Mouse (Mus musculus): ENCODE data around the gene Syt8. TPM values are rescaled to one million over a fixed set of nuclear protein-coding genes. Genes with fewer than 3 reads are reported as not detected.

Gene Syt8
- polyA plus RNA-seq, 1 experiment from 2014 or later = 0.60 TPM

DNA sequence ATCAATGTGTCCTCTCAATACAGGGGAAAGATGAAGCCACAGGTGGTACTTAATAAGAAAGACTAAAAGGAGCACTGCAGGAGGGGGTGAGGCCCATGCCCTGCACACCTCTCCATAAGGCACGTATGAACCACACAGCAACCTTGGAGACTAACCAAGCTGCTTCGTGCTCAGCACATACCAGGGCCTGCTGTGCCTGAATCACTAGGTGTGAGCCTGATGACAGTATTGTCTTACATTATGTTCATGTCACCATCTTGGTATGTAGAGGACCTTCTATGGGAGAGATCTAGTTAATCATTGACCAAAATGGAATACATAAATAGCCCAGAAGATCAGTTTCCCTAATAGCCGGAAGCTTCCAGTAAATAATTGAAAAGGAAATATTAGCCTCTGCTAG is 25.0 kb upstream of the Syt8 start:
- no peak overlapping the region for H3K4me2 ChIP-seq
- no peaks in the 10 kb centered on the region for H3K36me3 ChIP-seq
- H3K9me3 ChIP-seq = no peaks in the 10 kb centered on the region
- H3K9ac ChIP-seq (replicated peaks) = no peak overlapping the region
- no peak for ATAC-seq (ENCODE audit: insufficient number of reproducible peaks, insufficient read depth, low FRiP score, low TSS enrichment, low read depth)
- H3K4me3 ChIP-seq (replicated peaks) = no peak overlapping the region
- 88% methylated on average over 3 of the region's 3 CpGs for WGBS
- no peaks in the 10 kb centered on the region for H3K4me1 ChIP-seq (replicated peaks)
- no peaks in the 10 kb centered on the region for H3K27me3 ChIP-seq
- no peak overlapping the region for H3K27ac ChIP-seq

- Histone ChIP-seq H3K4me2 (no peak overlapping the region), H3K4me1 (replicated peaks) (no peaks in the 10 kb centered on the region), H3K9me3 (no peaks in the 10 kb centered on the region), H3K27me3 (no peaks in the 10 kb centered on the region), H3K27ac (no peak overlapping the region), H3K9ac (replicated peaks) (no peak overlapping the region), H3K4me3 (replicated peaks) (no peak overlapping the region), H3K36me3 (no peaks in the 10 kb centered on the region)
- 92% methylated on average over 6 of the region's 6 CpGs for WGBS
- no peak for ATAC-seq (ENCODE audit: insufficient number of reproducible peaks, insufficient read depth, low FRiP score, low TSS enrichment, low read depth)
Observed at GRCm38 (mm10) chr7:142413285-142413684, 21.4 kb upstream of the Syt8 start.

DNA sequence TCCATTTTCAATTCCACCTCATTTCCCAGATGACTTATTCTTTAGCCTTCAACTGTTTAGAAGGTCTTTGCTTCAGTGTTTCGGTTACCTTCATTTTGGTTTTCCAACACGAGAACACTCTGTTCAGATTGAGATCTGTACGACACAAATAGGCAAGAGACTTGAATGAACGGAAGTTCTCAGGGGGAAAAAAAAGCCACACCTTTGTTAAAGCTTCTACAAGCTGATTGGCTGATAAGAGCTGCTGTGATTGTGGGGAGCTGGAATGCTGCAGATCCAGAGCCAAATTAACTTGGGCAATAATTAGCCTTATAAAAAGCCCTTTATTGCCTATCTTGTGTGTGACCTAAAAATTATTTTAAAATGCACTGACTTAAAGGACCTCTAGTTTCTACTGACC is 19.3 kb upstream of the Syt8 start:
- WGBS = 63% methylated on average over 4 of the region's 4 CpGs
- H3K27me3 ChIP-seq = no peaks in the 10 kb centered on the region
- no peak overlapping the region for H3K4me2 ChIP-seq
- no peak overlapping the region for H3K4me3 ChIP-seq (replicated peaks)
- H3K9me3 ChIP-seq = no peaks in the 10 kb centered on the region
- no peak for ATAC-seq (ENCODE audit: insufficient number of reproducible peaks, insufficient read depth, low FRiP score, low TSS enrichment, low read depth)
- no peaks in the 10 kb centered on the region for H3K36me3 ChIP-seq
- no peaks in the 10 kb centered on the region for H3K4me1 ChIP-seq (replicated peaks)
- no peak overlapping the region for H3K27ac ChIP-seq
- no peak overlapping the region for H3K9ac ChIP-seq (replicated peaks)

GRCm38 (mm10) chr7:142416225-142416624 is 18.4 kb upstream of the Syt8 start:
- H3K9ac ChIP-seq (replicated peaks) = no peak overlapping the region
- H3K27ac ChIP-seq = no peak overlapping the region
- H3K9me3 ChIP-seq = no peaks in the 10 kb centered on the region
- ATAC-seq (ENCODE audit: insufficient number of reproducible peaks, insufficient read depth, low FRiP score, low TSS enrichment, low read depth) = no peak
- H3K4me1 ChIP-seq (replicated peaks) = no peaks in the 10 kb centered on the region
- H3K27me3 ChIP-seq = no peaks in the 10 kb centered on the region
- no peak overlapping the region for H3K4me3 ChIP-seq (replicated peaks)
- WGBS = 50% methylated on average over 3 of the region's 3 CpGs
- H3K4me2 ChIP-seq = no peak overlapping the region
- H3K36me3 ChIP-seq = no peaks in the 10 kb centered on the region

- Histone ChIP-seq H3K27ac (no peak overlapping the region), H3K36me3 (no peaks in the 10 kb centered on the region), H3K9ac (replicated peaks) (no peak overlapping the region), H3K4me2 (no peak overlapping the region), H3K27me3 (no peaks in the 10 kb centered on the region), H3K9me3 (no peaks in the 10 kb centered on the region), H3K4me1 (replicated peaks) (no peaks in the 10 kb centered on the region), H3K4me3 (replicated peaks) (no peak overlapping the region)
- WGBS = 95% methylated on average over 2 of the region's 2 CpGs
- ATAC-seq (ENCODE audit: insufficient number of reproducible peaks, insufficient read depth, low FRiP score, low TSS enrichment, low read depth) = no peak
Observed at GRCm38 (mm10) chr7:142418027-142418426, 16.6 kb upstream of the Syt8 start.

DNA sequence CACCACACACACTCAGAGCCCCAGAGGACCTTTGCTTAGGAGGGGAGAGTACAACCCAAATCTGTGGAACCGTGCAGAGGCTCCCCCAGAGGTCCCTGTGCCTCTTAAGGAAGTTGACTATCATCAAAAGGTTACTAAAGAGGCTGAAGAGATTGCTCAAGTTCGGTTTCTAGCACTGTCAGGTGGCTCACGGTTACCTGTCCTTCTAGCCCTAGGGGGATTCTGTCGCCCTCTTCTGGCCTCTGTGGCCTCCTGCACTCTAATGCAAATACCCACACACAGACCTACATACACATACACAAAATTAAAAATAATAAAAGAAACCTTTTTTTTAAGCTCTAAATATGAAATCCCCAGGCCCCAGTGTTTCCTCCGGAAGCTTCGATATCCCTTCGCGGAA is 16.0 kb upstream of the Syt8 start:
- no peak overlapping the region for H3K4me2 ChIP-seq
- H3K9ac ChIP-seq (replicated peaks) = no peak overlapping the region
- no peaks in the 10 kb centered on the region for H3K4me1 ChIP-seq (replicated peaks)
- no peaks in the 10 kb centered on the region for H3K9me3 ChIP-seq
- no peaks in the 10 kb centered on the region for H3K27me3 ChIP-seq
- no peaks in the 10 kb centered on the region for H3K36me3 ChIP-seq
- no peak for ATAC-seq (ENCODE audit: insufficient number of reproducible peaks, insufficient read depth, low FRiP score, low TSS enrichment, low read depth)
- H3K4me3 ChIP-seq (replicated peaks) = no peak overlapping the region
- no peak overlapping the region for H3K27ac ChIP-seq
- WGBS = 91% methylated on average over 8 of the region's 8 CpGs

DNA sequence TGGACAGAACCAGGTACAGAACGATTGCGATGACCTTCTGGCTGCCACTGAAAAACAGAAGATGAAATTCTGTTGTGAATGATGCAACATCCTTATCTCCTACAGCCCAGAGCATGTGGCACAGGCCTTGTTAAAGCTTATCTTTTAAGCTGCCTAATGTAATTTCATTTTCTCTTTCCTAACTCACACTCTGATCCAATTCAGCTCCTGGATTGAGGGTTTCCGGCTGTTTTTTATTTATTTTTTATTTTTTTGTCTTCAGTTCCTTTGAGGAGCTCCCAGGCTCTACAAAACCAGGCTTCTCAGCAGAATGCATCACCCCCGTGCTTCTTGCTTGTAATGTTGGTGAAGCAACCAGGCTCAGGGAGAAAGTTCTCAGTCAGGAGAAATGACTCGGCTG is 14.8 kb upstream of the Syt8 start:
- no peaks in the 10 kb centered on the region for H3K4me1 ChIP-seq (replicated peaks)
- 81% methylated on average over 5 of the region's 5 CpGs for WGBS
- H3K27ac ChIP-seq = no peak overlapping the region
- no peaks in the 10 kb centered on the region for H3K36me3 ChIP-seq
- H3K9me3 ChIP-seq = no peaks in the 10 kb centered on the region
- no peak for ATAC-seq (ENCODE audit: insufficient number of reproducible peaks, insufficient read depth, low FRiP score, low TSS enrichment, low read depth)
- H3K4me2 ChIP-seq = no peak overlapping the region
- no peak overlapping the region for H3K4me3 ChIP-seq (replicated peaks)
- no peak overlapping the region for H3K9ac ChIP-seq (replicated peaks)
- H3K27me3 ChIP-seq = no peaks in the 10 kb centered on the region

GRCm38 (mm10) chr7:142421826-142422225 is 12.8 kb upstream of the Syt8 start:
- no peak overlapping the region for H3K27ac ChIP-seq
- ATAC-seq (ENCODE audit: insufficient number of reproducible peaks, insufficient read depth, low FRiP score, low TSS enrichment, low read depth) = no peak
- no peaks in the 10 kb centered on the region for H3K4me1 ChIP-seq (replicated peaks)
- 72% methylated on average over 2 of the region's 2 CpGs for WGBS
- no peaks in the 10 kb centered on the region for H3K9me3 ChIP-seq
- H3K4me3 ChIP-seq (replicated peaks) = no peak overlapping the region
- H3K36me3 ChIP-seq = no peaks in the 10 kb centered on the region
- no peaks in the 10 kb centered on the region for H3K27me3 ChIP-seq
- H3K9ac ChIP-seq (replicated peaks) = no peak overlapping the region
- H3K4me2 ChIP-seq = no peak overlapping the region

DNA sequence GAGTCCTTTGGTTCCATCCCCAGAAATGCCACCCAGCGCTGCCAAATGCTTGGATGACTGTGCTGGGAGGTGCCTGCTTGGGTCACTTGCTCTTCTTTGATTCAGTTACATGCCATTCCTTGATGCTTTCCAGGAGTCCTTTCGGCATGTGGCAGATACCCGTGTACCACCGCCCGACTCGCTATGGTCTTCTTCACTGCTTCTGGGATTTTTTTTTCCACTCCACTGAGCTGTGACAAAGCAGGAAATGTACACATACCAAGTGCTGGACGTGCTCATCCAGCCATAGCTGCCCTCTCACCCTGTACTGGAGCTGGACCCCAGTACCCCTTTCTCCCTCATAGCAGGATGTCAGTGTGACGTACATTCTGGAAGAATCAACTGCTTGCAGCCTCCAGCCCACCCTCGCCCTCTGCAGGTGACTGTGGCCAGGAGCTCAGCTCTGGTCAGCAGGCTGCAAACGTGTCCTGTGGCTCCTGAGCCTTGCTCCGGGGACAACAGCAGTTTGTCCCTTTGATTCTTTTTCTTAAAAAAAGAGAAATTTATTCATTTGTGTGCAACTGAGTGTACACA is 8.9 kb upstream of the Syt8 start:
- no peak overlapping the region for H3K4me3 ChIP-seq (replicated peaks)
- 67% methylated on average over 11 of the region's 11 CpGs for WGBS
- H3K4me1 ChIP-seq (replicated peaks) = peaks cover 24% of the 10 kb centered on the region
- H3K27me3 ChIP-seq = no peaks in the 10 kb centered on the region
- no peak overlapping the region for H3K4me2 ChIP-seq
- no peak overlapping the region for H3K9ac ChIP-seq (replicated peaks)
- H3K9me3 ChIP-seq = no peaks in the 10 kb centered on the region
- no peaks in the 10 kb centered on the region for H3K36me3 ChIP-seq
- ATAC-seq (ENCODE audit: insufficient number of reproducible peaks, insufficient read depth, low FRiP score, low TSS enrichment, low read depth) = no peak
- H3K27ac ChIP-seq = no peak overlapping the region

- H3K4me3 ChIP-seq (replicated peaks) = no peak overlapping the region
- no peak overlapping the region for H3K4me2 ChIP-seq
- 7% methylated on average over 7 of the region's 7 CpGs for WGBS
- peaks cover 34% of the 10 kb centered on the region for H3K4me1 ChIP-seq (replicated peaks)
- no peak overlapping the region for H3K9ac ChIP-seq (replicated peaks)
- H3K9me3 ChIP-seq = no peaks in the 10 kb centered on the region
- no peaks in the 10 kb centered on the region for H3K27me3 ChIP-seq
- no peak for ATAC-seq (ENCODE audit: insufficient number of reproducible peaks, insufficient read depth, low FRiP score, low TSS enrichment, low read depth)
- no peaks in the 10 kb centered on the region for H3K36me3 ChIP-seq
- peak overlapping the region; percentile 53 for H3K27ac ChIP-seq
Observed at GRCm38 (mm10) chr7:142428213-142428612, 6.4 kb upstream of the Syt8 start.

DNA sequence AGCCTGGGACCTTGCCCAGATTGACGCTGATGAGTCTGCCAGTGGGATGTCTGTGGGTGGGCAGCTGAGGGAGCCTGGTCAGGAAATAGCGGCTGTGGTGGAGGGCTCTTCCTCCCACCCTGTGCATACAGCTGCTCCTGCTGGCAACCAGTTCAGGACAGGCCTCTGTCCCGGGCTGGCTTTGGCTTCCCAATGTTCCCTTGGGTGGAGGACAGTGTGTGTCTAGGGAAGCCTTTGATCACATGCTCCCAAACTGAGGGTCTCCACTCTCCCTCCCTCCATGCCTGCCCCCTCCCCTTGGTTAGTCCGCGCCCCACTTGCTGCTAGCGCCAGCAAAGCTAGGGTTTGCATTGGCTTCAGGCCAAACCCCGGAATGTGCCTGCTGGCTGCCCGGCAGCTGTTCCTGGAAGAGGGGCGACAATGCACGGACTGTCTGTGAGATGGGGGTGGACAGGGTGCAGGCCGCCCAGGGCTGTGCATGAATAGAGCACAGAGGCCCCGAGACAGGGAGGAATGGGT is 4.4 kb upstream of the Syt8 start:
- Histone ChIP-seq H3K9me3 (no peaks in the 10 kb centered on the region), H3K4me3 (replicated peaks) (no peak overlapping the region), H3K4me1 (replicated peaks) (peaks cover 51% of the 10 kb centered on the region), H3K27ac (peak overlapping the region; percentile 81), H3K9ac (replicated peaks) (no peak overlapping the region), H3K36me3 (no peaks in the 10 kb centered on the region), H3K4me2 (0 out of 2 replicates have a peak overlapping the region, but pooled peaks have one; percentile 10), H3K27me3 (no peaks in the 10 kb centered on the region)
- peak; percentile 79 for ATAC-seq (ENCODE audit: insufficient number of reproducible peaks, insufficient read depth, low FRiP score, low TSS enrichment, low read depth)
- 52% methylated on average over 12 of the region's 12 CpGs for WGBS

DNA sequence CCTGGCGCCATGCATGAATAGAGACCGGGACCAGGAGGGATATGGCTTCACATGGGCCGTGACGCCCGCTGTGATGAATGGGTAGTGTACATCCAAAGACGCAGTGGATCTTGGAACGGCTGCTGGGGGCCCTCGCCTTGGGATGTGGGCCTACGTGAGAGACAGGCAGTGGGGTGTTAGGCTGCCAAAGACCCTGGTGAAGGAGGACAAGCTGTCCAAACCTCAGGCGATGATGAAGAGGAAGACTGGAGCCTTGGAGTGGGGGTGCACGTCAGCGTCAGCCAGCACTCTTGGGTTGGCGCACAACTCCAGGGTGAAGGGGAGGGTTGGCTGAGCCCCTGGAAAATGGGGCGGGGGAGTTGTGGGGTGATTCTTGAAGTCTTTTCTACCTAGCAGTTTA is 3.5 kb upstream of the Syt8 start:
- 92% methylated on average over 14 of the region's 14 CpGs for WGBS
- Histone ChIP-seq H3K9me3 (no peaks in the 10 kb centered on the region), H3K4me1 (replicated peaks) (peaks cover 51% of the 10 kb centered on the region), H3K36me3 (no peaks in the 10 kb centered on the region), H3K27me3 (no peaks in the 10 kb centered on the region), H3K27ac (peak overlapping the region; percentile 81; the same call in 1 of the 2 replicates), H3K4me2 (no peak overlapping the region), H3K9ac (replicated peaks) (no peak overlapping the region), H3K4me3 (replicated peaks) (no peak overlapping the region)
- no peak for ATAC-seq (ENCODE audit: insufficient number of reproducible peaks, insufficient read depth, low FRiP score, low TSS enrichment, low read depth)

All from limb, embryonic 12.5 days (tissue).